Mouse (Mus musculus): Measurements from ENCODE around the gene Sppl2b.

The Sppl2b gene

GRCm38 (mm10) chr10:80900318-80901247, 45.5 kb downstream of the Sppl2b start, which contains the start of gene Timm13:
TSS of gene Timm13 (minus strand) at chr10:80900969.
- peak; percentile 96 for DNase-seq

GRCm38 (mm10) chr10:80901409-80902272, 46.6 kb downstream of the Sppl2b start:
- no peak for DNase-seq

- no peak for DNase-seq
These were observed 47.3 kb downstream of the Sppl2b start for GRCm38 (mm10) chr10:80902273-80902940.

- DNase-seq, result no peak
These were observed 48.2 kb downstream of the Sppl2b start for GRCm38 (mm10) chr10:80903282-80903681.

GRCm38 (mm10) chr10:80904004-80904693, 49.1 kb downstream of the Sppl2b start:
- DNase-seq, result no peak

GRCm38 (mm10) chr10:80904709-80905108, 49.6 kb downstream of the Sppl2b start:
- DNase-seq, result no peak

- no peak for DNase-seq
These were observed 54.5 kb downstream of the Sppl2b start for GRCm38 (mm10) chr10:80909375-80910162.

- DNase-seq, result no peak
These were observed 56.3 kb downstream of the Sppl2b start for GRCm38 (mm10) chr10:80911354-80911753.

GRCm38 (mm10) chr10:80911891-80912290, 56.8 kb downstream of the Sppl2b start:
- DNase-seq, result no peak

- DNase-seq, result no peak
These were observed 58.4 kb downstream of the Sppl2b start for GRCm38 (mm10) chr10:80913364-80914011.

- peak; percentile 70 for DNase-seq
These were observed 59.2 kb downstream of the Sppl2b start for GRCm38 (mm10) chr10:80914253-80914656.

- no peak for DNase-seq
These were observed 60.2 kb downstream of the Sppl2b start for GRCm38 (mm10) chr10:80915260-80915659.

- DNase-seq, result no peak
These were observed 60.7 kb downstream of the Sppl2b start for GRCm38 (mm10) chr10:80915736-80916135.

- DNase-seq, result peak; percentile 45
These were observed 62.3 kb downstream of the Sppl2b start for GRCm38 (mm10) chr10:80917336-80917778.

- peak; percentile 73 for DNase-seq
These were observed 62.8 kb downstream of the Sppl2b start, which contains the start of gene Lmnb2 for GRCm38 (mm10) chr10:80917779-80918434. TSS of gene Lmnb2 (minus strand) at chr10:80918245.
